Mouse (Mus musculus) induced T-regulatory cell, adult 2 months (primary cell): ENCODE results near the gene Ttyh2.
A peak's percentile ranks its signal among the peaks of the same experiment; 100 is the strongest.

Experiments used
- DNase-seq: peaks from one replicate; pipeline ENCODE4 v3.0.0-alpha.2; 2012; ENCODE audit warnings: low read depth

The Ttyh2 gene

DNA sequence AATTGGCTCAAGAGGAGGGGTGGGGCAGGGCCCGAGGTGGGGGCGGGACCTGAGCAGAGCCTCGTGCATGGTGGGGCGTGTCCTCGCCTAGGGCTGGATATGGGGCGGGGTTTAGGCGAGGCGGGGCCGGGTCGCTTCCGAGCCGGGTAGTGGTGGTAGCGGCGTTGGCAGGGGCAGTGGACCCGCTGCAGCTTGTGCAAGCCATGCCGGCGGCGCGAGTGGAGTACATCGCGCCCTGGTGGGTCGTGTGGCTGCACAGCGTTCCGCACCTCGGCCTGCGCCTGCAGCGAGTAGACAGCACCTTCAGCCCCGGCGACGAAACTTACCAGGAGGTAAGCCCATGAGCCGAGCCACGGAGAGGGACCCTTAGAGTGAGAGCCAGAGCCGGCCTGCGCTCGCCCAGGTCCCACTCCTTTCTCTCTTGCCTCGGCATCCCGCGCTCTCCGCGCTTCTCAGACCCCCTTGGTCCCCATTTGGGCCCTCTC is at the start of gene Ttyh2:
Gene Ttyh2 (plus strand): TSS at position 91 of the 485 bp plus-strand sequence.
- peak; percentile 80 for DNase-seq

DNA sequence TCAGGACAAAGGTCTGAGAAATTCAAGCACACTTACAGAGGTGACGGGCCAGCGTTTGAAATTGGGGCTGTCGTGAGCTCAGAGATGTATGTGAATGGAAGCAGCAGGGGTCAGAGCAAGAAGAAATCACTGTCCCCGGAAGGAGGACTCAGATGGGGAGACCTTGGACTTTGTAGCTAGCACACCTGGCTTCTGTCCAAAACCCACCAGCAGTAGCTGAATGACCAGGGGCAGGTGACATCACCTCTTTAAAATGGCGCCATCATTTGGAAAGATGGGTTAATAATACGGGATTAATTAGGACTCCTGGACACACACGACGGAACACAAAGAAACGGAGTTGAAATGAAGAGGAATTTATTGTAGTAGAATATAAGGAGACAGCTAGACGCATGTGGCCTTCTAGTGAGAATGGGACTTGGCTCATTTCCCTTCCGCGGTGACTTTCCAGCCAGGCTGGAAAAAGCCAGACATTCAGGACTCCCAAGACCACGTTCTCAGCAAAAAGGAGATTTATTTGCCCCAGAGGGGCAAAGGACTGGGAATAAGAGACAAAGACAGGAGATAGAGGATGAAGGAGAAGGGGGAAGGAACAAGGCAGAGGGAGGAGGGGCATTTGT is 49.0 kb upstream of the Ttyh2 start:
- DNase-seq: no peak

DNA sequence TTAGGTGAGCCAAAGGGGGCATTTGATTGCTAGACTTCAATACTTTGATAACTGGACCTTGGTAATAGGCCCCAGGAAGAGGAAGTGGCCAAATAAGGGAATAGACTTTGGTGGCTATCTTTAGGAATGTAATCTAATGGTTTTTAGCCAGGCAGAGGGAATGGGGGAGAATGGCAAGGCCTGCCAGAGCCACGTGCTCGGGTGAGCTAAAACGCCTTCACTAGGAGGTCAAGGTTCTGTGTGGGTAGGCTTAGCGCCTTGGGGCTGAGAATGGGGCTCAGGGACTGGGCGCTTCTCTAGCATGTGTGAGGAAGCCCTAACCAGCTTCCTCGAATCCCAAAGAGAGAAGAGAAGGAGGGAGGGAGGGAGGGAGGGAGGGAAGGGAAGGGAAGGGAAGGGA is 48.2 kb upstream of the Ttyh2 start:
- DNase-seq: no peak

DNA sequence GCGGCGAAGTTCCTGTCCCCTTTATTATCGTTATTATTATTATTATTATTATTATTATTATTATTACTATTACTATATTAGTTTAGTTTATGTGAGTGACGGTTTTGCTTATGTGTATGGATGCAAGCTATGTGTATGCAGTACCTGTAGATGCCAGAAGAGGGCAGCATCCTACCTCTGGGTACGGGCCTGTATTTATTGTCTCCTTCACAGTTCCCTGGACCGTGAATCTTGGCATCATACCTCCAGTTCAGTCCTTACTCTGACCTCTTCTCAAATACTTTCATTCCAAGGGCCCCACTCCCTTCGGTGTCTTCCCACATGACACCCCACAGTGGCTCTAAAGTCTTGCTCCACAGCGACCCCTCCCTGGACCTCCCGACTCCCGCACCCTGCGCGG is 47.2 kb upstream of the Ttyh2 start:
- peak; percentile 29 for DNase-seq

- DNase-seq: peak; percentile 18
These were observed 45.2 kb upstream of the Ttyh2 start for GRCm38 (mm10) chr11:114630044-114630443.

- no peak for DNase-seq
These were observed 43.0 kb upstream of the Ttyh2 start for GRCm38 (mm10) chr11:114632266-114632665.

GRCm38 (mm10) chr11:114636292-114636691 is 38.9 kb upstream of the Ttyh2 start:
- DNase-seq: peak; percentile 84

DNA sequence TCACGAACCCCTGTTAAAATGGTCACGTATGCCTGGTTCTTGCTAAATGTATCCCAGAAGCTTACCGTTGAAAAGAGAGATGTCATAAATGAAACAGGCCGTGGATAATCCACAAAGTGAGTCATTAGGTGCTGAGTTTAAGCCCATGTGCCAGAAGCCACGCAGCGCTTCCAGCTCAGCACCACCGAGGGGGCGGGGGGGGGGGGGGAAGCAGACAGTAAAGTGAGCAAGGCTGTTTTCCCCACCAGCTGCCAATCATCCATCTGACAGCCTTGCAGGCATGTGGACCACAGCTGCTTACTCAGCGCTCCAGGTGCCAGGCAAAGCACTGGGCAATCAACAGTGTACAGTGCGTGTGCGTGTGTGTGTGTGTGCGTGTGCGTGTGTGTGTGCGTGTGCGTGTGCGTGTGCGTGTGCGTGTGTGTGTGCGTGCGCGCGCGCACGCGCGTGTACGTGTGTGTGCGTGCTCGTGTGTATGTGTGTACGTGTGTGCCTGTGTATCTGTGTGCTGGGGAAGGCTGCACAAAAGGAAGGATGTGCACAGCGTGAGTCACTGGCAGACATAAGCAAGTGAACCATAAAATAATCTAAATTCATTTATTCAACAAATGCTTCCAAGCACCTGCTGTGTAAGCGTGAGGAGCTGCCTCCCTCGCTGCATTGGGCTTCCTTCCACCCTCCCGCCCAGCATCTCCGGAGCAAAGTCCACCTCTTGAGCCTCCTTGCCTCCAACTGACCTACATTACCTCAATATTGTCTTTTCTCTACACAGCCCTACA is 38.3 kb upstream of the Ttyh2 start:
- DNase-seq: no peak

DNA sequence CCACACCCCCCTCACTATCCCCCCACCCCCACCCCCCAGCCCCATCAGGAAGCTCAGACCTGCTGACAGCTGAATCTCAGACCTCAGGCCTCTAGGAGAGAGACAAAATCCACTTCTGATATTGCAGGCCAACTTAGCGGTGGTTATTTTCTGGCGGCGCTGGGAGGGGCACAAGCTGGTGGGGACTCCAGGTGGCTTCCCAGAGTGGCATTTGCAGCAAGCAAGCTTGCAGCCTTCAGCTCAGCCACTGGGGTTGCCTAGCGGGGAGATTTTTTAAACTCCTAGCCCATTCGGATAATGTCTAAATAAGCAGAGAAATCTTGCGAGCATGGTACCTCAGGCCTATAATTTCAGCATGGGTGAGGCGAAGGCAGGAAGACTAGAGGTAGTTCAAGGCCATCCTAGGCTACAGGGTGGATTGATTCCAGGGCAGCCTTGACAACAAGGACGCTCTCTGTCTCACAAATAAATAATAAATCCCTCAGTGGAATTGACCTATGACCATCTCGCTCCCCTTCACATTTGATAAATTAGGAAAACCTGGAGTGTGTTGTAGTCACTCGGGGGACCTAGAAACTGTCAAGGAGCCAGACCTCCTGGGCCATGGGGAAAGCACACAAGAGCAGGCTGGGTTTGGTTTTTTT is 36.5 kb upstream of the Ttyh2 start:
- no peak for DNase-seq

DNA sequence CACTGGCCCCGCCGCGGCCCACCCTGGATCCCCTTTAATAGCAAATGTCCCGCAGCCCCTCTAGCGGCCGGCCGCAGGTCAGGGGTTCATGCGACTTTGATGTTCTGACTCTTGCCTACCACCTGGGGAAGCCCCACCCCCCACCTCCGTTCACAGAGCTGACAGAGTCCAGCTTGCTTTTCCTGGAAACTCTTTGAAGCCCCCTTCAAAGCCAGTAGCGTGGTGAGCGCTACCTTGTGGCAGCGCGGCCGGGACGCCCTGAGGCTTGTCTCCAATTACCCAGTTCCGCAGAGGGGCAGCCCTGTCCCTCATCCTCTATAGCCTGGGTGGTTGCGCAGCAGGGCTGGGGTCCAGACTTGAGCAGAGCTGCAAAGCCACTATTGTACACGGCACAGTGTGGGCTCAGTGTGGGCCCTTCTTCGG is 35.5 kb upstream of the Ttyh2 start:
- DNase-seq: no peak

DNA sequence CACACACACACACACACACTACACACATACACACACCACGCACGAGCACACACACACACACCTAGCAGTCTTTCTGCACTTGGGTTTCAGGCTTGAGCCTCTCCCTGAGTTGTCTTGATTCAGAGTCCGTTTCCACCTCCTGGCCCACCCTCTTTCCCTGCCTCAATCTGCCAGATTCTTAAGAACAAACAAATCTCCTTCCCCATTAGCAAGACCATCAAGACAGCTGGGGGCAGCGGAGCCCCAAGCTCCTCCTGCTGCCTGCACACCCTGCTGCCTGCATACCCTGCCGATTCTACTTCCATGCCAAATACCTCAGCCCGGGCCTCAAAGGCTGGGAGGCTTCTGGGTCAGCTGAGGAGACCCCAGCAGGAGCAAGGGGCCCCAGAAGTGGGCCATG is 34.6 kb upstream of the Ttyh2 start:
- DNase-seq: no peak

DNA sequence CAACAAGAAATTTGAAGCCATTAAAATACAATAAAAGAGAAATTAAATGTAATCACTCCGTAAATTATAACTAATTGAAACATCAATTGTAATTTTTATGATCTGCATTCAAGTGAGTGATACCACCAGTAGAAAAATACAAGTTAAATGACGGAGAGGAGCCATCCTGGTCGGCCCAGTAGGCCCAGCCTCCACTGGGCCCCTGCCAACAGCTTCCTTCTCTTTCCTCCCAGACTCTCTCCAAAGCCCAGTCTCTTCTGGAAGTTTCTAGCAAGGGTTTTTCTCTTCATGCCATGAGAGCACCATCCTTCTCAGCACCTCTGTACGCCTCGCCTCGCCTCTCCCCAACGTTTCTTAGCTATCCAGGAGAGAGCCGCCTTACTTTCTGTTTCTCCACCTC is 34.1 kb upstream of the Ttyh2 start:
- DNase-seq: no peak

DNA sequence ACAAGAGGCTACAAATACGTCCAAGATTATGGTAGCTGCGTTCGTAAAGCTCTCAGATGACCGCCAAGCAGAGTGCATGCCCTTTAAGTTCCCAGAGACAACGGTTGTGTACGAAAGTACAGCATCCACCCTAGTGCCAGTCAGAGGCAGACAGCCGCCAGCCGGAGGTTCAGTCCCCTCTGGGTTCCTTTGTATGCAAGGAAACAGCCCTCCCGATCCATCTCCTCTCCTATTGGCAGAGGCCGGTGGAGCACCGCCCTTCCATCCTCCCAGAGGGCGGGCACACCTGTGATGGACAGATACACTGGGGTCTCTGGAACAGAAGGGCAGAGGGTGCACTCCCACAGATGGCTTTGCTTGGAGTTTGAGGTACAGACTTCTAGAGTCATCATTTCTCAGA is 33.0 kb upstream of the Ttyh2 start:
- no peak for DNase-seq

GRCm38 (mm10) chr11:114642926-114643325 is 32.3 kb upstream of the Ttyh2 start:
- no peak for DNase-seq

- no peak for DNase-seq
These were observed 31.1 kb upstream of the Ttyh2 start for GRCm38 (mm10) chr11:114644122-114644521.

DNA sequence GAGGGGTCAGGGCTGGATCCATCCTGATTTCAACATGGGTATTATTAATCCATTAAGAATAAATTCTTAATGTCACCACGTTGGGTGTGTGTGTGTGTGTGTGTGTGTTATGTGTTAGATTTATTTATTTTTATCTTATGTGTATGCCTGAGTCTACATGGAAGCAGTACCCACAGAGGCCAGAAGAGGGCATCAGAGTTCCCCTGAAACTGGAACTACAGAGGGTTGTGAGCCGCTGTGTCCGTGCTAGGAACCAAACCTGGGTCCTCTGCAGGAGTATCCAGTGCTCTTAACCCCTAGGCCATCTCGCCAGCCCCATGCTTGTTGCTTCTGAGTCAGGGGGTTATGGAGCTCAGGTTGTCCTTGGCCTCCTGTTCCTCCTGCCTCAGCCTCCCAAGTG is 25.7 kb upstream of the Ttyh2 start:
- peak; percentile 34 for DNase-seq

DNA sequence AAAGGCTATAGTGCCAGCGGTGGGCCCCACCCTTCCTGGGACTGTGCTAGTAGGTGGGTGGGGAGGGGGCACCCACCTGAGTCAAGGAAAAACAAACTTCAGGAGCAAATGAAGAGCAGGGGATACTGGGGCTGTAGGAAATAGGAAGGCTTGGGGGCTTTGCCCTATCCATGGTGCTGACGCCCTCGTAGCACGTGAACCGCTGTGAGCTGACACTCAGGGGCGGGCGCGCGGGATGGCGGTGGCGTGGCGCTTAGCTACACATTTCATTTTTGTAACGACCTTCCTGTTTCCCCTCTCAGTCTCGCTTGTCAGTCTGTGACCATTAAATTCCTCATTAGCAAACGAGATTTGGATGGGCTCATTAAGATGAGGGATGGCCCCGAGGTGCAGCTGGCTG is 22.7 kb upstream of the Ttyh2 start:
- no peak for DNase-seq

GRCm38 (mm10) chr11:114653664-114654063 is 21.6 kb upstream of the Ttyh2 start:
- DNase-seq: no peak

DNA sequence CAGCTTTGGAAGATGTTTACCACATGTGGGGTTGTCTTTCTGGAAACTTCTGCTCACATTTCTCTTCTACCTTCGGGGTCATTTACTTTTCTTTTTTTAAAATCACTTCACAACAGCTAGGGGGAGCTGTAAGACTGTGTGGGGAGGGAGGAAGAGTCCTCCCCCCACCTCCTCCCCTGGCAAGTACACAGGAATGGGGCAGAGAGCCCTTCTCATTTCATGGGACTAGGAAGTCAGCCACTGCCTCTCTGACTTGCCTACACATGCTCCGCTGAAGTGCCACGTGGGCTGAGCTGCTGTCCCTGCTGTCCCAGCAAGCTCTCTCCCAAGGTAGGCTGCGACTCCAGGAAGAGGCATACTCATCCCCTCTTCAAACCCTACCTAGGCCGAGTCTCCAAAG is 20.7 kb upstream of the Ttyh2 start:
- DNase-seq: no peak

GRCm38 (mm10) chr11:114655350-114656008 is 19.8 kb upstream of the Ttyh2 start:
- DNase-seq: no peak

DNA sequence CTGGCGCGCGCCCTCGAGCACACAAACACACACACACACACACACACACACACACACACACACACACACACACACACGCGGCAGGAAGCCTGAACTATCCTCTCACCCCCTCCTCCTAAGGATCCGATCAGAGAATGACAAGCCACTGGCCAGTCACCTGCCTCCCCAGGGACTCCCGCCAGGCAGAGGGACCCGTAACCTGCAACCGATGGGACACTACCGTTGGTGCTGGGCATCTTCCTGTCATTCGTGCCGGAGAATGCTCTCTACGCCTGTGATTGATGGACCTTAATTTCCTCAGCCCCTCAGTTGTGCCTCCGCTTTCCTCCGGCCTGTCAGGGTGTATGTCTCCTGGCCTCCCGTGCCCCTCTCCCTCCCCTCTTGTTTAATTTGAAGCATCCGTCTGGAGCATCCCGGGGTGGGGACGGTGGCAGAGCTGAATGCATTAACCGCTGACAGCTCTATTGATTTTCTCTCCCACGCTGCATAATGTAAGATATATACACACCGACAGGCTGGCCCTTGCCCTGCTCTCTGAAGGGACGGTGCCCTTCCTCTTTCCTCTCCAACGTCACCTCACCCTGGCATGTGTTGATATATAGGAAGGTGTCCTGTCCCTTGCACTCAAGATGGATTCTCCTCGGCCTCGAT is 18.1 kb upstream of the Ttyh2 start:
- no peak for DNase-seq

DNA sequence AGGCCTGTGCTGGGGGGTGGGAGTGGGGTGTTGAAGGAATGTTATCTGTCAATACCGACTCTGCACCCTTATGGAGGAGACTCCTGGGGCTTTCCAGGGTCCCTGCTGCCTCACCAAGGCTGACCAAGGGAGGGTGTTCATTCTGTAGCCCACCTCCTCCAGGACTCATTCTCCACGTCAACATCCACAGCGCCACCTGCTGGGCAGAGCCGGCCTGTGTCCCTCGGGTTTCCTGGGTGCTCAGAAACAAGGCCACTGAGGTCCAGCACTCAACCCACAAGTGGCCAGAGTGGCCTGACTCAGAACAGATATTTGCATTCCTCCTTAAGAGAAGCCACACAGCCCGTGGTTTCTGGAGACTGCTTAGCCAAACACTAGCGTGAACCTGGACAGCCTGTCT is 17.5 kb upstream of the Ttyh2 start:
- peak; percentile 73 for DNase-seq
